Mouse (Mus musculus): ENCODE measurements around the gene Alkbh6. TPM values are rescaled to one million over a fixed set of nuclear protein-coding genes. Genes with fewer than 3 reads are reported as not detected.

The Alkbh6 gene
- total and polyA plus RNA-seq, 3 experiments = 16.2 to 24.6 TPM; not detected in 1

GRCm38 (mm10) chr7:30331887-30332286, 23.4 kb downstream of the Alkbh6 start:
- Histone ChIP-seq H3K36me3 (ENCODE audit: control insufficient read depth in 1 of 2, insufficient read depth in 2 of 2, low read length in 2 of 2) (peaks cover 0 to 11% of the 10 kb centered on the region in 2 experiments; a peak in 2 of 4 replicates), H3K4me1 (ENCODE audit: control insufficient read depth in 1 of 2, insufficient read depth in 2 of 2, low read length in 2 of 2) (peaks cover 4 to 19% of the 10 kb centered on the region in 2 experiments; a peak in 3 of 4 replicates), H3K27me3 (ENCODE audit: control insufficient read depth in 1 of 2, insufficient read depth in 2 of 2, low read length in 2 of 2) (peaks cover 0 to 2% of the 10 kb centered on the region in 2 experiments; a peak in 3 of 4 replicates), H3K4me3 (ENCODE audit: control insufficient read depth in 1 of 2, insufficient read depth in 1 of 2, low read depth in 2 of 2, low read length in 2 of 2) (peak overlapping the region; percentile 23 to 36), H3K9ac (ENCODE audit: control insufficient read depth, low read depth, low read length, poor library complexity, severe bottlenecking) (0 out of 2 replicates have a peak overlapping the region, but pooled peaks have one; percentile 13), H3K79me2 (ENCODE audit: control insufficient read depth, insufficient read depth, low read length, poor library complexity) (no peaks in the 10 kb centered on the region), H3K27ac (ENCODE audit: control insufficient read depth, low read depth, low read length) (no peak overlapping the region), H3K9me3 (replicated peaks; ENCODE audit: insufficient read depth, low read length) (no peaks in the 10 kb centered on the region)
- peak; percentile 97 for DNase-seq (ENCODE audit: low read depth, low spot score)
- TF ChIP-seq ETS1 (IDR thresholded peaks at IDR 0.05; ENCODE audit: low read depth, low read length) = no peak
- TF ChIP-seq HCFC1 (IDR thresholded peaks at IDR 0.05; ENCODE audit: low read depth, low read length) = peak; percentile 69
- TF ChIP-seq MEF2A (IDR thresholded peaks at IDR 0.05; ENCODE audit: extremely low read depth, insufficient replicate concordance, low read depth, low read length, poor library complexity, severe bottlenecking) = no peak
- TF ChIP-seq ZNF384 (IDR thresholded peaks at IDR 0.05; ENCODE audit: low read depth, low read length) = no peak
- 0 out of 2 replicates have a peak, but pooled peaks have one; percentile 38 for TF ChIP-seq RCOR1 (IDR thresholded peaks at IDR 0.05; ENCODE audit: low read depth, low read length)
- peak; percentile 82 to 96 (median 96) for TF ChIP-seq CTCF (IDR thresholded peaks at IDR 0.05 in 2 of 3, conservative IDR thresholded peaks at IDR 0.05 in 1 of 3; ENCODE audit: control insufficient read depth in 1 of 3, insufficient read depth in 1 of 3, low read depth in 2 of 3, low read length in 3 of 3, poor library complexity in 1 of 3, severe bottlenecking in 1 of 3)
- TF ChIP-seq ZMIZ1 (IDR thresholded peaks at IDR 0.05; ENCODE audit: low read depth, low read length) = no peak
- no peak for TF ChIP-seq POLR2AphosphoS2 (IDR thresholded peaks at IDR 0.05; ENCODE audit: low read length)
- TF ChIP-seq SMC3 (IDR thresholded peaks at IDR 0.05; ENCODE audit: low read depth, low read length) = peak; percentile 34; the same call in 1 of the 2 replicates
- no peak for TF ChIP-seq KAT2A (conservative IDR thresholded peaks at IDR 0.05; ENCODE audit: low read depth, low read length)
- TF ChIP-seq JUND (IDR thresholded peaks at IDR 0.05; ENCODE audit: low read depth, low read length) = no peak
- 0 out of 2 replicates have a peak, but pooled peaks have one; percentile 18 for TF ChIP-seq ZC3H11A (IDR thresholded peaks at IDR 0.05; ENCODE audit: low read depth, low read length)
- no peak for TF ChIP-seq NRF1 (IDR thresholded peaks at IDR 0.05; ENCODE audit: insufficient read depth, low read depth, low read length, poor library complexity, severe bottlenecking)
- TF ChIP-seq POLR2A (IDR thresholded peaks at IDR 0.05; ENCODE audit: control insufficient read depth in 1 of 2, insufficient read depth in 1 of 2, low read depth in 1 of 2, low read length in 2 of 2, poor library complexity in 1 of 2) = peak in 1 of 2 experiments; percentile 21; a peak in 1 of 4 replicates
- peak; percentile 22; the same call in 1 of the 2 replicates for TF ChIP-seq RAD21 (IDR thresholded peaks at IDR 0.05; ENCODE audit: low read depth, low read length)
- no peak for TF ChIP-seq MYC (IDR thresholded peaks at IDR 0.05; ENCODE audit: low read depth, low read length)
- TF ChIP-seq EP300 (IDR thresholded peaks at IDR 0.05; ENCODE audit: low read depth in 1 of 2, low read length in 2 of 2) = no peak
- no peak for TF ChIP-seq TBP (IDR thresholded peaks at IDR 0.05; ENCODE audit: low read depth, low read length)
- TF ChIP-seq UBTF (IDR thresholded peaks at IDR 0.05; ENCODE audit: borderline replicate concordance, insufficient read depth, low read depth, low read length) = no peak
- peak; percentile 64; the same call in 1 of the 2 replicates for TF ChIP-seq SIN3A (IDR thresholded peaks at IDR 0.05; ENCODE audit: low read length)
- peak; percentile 48; the same call in 1 of the 2 replicates for TF ChIP-seq MAX (IDR thresholded peaks at IDR 0.05; ENCODE audit: low read length)

Data from MEL (cell line).